Mouse (Mus musculus): ENCODE measurements around the gene Slc9a3r1.
A peak's percentile ranks its signal among the peaks of the same experiment; 100 is the strongest.

The Slc9a3r1 gene

DNA sequence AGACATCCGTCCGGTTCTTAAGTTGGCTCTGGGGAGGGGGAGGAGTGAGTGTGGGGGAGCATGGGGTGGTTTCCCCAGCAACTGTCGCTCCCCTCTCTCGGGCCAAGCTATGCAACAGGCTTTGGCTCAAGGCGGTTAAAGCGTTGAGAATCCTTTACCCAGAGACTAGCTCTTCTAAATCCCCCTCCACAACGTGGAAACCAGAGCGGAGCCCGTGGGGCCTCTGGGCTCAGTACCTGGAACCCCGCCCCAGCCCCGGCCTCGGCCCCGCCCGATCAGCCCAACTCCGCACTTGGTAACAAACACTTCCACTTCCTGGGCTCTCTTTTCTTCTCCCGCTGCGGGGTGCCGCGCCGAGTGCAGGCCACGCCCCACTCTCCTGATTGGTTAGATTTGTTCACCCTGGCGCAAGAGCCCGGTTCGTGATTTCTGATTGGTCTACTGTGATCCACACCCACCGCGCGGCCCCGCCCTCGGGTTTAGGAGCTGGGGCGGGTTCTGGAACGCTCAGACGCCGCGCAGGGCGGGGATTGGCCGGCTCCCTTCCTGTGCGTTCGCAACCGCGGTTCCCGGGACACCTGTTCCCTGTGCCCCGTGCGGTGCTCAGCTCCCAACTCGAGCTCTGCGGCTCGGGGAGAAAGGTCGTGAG, at the start of gene Slc9a3r1:
Gene Slc9a3r1 (plus strand): TSS at position 510 of the 649 bp plus-strand sequence.
- DNase-seq (ENCODE audit: low spot score in 2 of 2), result peak; percentile 99

DNA sequence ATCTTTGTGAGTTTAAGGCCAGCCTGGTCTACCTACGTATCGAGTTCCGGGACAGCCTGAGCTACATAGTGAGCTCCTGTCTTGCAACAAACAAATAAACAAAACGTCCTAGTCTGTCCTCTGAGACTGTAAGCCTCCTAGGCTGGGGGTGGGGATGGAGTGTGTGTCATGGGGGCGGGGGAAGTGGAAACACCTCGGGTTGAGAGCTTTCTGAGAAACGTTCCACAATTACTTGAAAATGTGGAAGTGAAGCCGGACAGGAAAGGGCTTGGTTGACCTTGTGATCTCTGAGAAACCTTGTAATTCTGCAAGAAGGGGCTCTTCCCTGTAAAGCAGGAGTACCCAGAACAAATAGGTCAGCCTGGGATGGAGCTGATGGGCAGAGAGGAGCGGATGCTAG, 43.7 kb upstream of the Slc9a3r1 start:
- DNase-seq (ENCODE audit: low spot score in 2 of 2), result no peak

DNA sequence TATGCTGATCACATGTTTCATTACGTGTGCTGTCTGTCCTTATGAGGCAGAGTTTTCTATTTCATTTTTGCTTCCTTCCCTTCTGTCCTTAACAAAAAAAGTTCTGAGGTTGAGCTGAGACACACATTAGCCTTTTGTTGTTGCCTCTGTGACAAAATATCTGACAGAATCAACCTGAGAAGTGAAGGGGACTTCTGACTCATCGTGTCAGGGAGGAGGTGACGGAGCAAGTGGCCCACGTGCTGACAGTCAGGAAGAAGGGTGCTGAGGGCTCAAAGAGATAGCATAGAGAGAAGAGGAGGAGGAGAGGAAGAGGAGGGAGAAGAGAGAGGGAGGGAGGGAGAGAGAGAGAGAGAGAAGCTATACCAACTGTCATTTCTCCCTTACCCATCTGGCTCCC, 34.7 kb upstream of the Slc9a3r1 start:
- peak; percentile 60 to 79 for DNase-seq (ENCODE audit: low spot score in 2 of 2)

DNA sequence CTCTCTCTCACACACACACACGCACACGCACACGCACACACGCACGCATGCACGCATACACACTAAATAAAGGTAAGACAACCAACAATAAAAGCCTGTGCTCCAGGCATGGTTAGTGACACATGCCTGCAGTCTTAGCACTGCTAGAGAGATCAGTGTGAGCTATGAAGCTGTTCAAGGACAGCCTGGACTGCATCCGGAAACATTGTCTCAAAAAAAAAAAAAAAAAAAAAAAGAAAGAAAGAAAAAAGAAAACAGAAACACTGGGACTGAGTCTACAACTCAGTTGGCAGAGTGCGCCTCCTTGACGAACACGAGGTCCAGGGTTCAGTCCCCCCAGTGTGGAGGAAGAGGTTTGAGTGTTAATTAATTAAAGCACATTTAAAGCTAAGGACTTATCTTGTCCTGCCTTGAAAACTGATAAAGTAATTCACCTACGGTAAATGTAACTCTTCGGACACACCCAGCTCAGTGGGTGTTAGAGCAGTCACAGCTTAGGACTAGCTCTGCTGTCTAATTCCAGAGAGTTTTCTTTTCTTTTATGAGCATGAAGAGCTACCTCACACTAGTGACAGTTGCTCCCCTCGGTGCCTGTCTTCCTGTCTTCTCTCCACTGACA, 33.5 kb upstream of the Slc9a3r1 start:
- DNase-seq (ENCODE audit: low spot score in 2 of 2), result no peak

DNA sequence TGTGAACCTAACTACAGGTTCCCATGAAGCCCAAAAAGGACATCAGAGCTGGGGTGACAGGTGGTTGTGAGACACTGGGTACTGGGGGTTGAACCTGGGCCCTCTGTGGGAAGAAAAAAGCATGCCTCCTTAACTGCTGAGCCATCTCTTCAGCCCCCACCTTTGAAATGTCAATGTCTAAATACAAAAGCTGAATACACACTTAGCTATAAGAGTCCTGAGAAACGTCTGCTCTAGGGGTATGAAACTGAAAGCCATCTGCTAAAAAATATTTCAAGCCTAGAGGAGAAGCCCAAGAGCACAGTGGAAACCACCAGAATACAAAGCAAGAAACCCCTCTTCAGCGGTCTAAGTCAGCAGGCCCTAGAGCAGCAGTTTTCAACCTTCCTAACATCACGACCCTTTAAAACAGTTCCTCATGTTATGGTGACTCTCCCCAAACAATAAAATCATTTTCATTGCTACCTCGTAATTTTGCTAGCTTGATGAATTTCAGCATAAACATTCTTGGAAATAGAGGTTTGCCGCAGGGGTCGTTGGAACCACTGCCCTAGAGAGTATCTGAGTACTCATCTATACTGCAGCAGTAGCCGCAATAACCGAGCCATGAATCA, 31.3 kb upstream of the Slc9a3r1 start:
- DNase-seq (ENCODE audit: low spot score in 2 of 2), result peak in 1 of 2 experiments; percentile 37

DNA sequence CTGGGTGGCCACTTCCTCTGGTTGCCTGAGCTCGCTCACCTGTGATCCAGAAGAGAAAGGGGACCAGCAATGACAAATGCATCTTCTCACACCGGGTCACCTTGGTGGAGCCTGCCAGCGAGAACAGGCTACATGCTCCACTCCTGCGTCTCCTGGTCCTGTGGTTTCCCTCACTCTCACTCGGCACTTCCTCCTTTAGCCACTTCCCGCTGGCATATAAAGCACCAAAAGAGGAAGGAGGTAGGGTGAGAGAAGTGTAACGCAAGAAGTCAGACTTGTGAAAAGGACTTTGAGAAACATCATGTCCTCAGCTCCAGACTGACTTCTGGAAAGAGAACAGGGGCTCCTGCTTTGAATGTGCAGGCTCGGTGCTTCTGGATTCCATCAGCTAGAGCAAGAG, 29.3 kb upstream of the Slc9a3r1 start, which contains the start of gene Cd300lf:
Gene Cd300lf (minus strand): TSS at position 193 of the 400 bp plus-strand sequence.
- DNase-seq (ENCODE audit: low spot score in 2 of 2), result peak; percentile 57 to 62

DNA sequence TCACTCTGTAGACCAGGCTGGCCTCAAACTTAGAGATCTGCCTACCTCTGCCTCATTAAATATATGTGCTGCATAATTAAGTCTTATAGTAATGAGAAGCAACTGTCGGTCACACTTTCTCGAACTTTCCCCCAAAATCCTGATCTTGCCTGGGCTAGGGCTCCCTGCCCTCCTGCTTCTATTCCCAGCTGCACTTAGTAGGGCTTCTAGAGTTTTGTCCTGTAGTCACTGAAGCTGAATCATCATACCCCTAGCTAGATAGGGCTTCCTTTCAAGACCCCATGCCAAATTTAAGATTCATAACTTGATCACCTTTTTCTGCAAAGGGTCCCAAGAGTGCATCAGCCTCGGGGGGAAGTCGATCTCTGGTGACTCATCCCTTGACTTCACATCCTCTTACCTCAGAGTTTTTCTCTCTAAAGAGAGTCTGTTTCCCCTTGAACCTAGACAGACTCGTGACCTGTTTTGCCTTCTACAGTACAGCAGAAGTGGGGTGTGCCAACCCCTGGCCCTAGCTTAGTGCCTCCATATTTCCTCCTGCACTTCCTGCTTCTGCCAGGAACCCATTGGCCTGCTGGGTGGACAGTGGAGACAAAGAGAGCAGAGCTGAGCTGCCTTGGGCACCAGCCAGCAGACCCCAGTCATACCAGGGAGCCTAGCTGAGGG, 24.4 kb upstream of the Slc9a3r1 start:
- DNase-seq (ENCODE audit: low spot score in 2 of 2), result peak; percentile 50 to 66

DNA sequence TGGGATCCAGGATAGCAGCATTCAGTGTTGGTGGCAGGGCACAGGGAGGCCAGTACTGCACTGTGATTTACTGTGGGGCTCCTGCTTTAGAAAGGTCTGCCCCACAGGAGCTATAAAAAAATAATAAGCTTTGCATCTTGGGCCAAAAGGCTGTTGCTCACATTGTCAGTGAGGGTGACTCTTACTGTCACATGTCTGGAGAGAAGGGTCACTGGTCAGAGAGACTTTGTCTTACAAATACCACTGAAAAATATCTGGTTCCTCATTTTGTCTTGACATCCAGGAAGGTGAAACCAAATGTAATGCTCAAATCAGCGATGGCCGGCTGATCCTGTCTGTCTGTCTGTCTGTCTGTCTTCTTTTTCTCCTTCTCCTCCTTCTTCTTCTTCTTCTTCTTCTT, 21.2 kb upstream of the Slc9a3r1 start:
- DNase-seq (ENCODE audit: low spot score in 2 of 2), result no peak

DNA sequence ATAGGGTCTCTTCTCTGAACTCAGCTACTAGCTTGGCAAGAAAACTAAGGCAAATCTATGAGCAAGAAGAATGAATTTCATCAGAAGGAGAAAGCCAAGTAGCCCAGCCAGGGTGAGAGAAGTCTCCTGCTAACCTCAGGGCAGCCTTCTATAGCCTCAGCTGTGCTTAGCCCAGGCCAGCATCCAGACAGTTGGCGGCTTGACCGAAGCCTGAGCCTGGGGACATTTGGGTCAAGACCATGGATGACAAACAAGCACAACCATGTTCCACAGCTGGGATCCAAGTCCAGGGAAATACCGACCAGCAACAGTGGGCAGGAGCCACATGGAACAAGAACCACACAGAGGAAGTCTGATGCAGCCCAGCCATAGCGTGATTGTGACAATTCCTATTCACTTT, 15.3 kb upstream of the Slc9a3r1 start:
- DNase-seq (ENCODE audit: low spot score in 2 of 2), result no peak

DNA sequence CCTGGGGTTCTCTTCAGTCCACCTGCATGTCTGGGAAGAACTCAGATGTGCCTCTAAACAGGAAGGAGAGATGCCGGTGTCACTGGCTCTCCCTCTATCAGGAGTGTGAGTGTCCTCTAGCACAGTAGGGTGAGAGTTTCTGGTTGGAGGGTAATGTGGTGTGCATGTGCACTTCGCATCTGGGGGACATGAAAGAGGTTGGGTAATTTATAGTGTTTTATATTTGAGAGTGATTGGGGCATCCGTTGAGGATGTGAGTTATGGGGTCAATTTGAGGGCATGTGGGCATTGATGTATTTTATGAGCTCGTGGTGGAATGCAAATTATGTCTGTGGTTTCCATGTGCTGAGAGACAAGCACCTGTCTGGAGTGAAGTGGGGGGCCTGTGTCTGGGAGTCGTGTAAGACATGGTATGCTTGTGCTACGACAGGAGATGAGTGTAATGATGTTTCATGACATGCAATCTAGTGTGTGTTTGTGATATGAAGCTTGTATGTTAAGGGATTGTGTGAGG, 12.3 kb upstream of the Slc9a3r1 start:
- DNase-seq (ENCODE audit: low spot score in 2 of 2), result peak in 1 of 2 experiments; percentile 48

DNA sequence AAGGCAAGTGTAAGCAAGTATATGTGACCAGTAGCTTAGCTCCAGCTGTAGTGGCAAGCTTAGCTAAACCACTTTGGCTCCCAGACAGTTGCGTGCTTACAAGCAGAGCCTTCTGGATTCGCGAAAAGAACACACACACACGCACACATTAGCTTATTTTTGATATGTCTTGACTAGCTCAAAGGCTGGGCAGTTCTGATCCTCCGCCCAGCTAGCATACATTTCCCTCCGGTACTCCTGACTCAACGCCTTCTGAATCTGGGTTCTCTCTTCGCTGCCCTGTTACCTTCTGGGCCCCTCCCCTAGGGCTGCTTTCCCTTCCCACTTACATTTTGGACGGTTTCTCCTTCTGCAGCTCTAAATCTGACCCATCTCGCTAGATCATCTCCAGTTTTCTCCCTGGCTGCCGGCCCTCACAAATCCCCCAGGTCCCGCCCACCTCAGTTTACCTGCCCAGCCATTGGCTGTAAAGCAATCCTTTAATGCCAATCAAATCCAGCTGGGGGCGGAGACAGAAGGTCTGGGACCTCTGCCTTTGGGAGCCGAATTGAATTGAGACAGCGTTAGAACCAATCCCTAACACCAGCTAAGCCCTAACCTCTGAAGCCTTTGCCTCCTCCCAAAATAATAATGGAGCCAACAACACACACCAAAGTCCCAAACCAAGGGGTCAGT, 11.2 kb upstream of the Slc9a3r1 start:
- no peak for DNase-seq (ENCODE audit: low spot score in 2 of 2)

DNA sequence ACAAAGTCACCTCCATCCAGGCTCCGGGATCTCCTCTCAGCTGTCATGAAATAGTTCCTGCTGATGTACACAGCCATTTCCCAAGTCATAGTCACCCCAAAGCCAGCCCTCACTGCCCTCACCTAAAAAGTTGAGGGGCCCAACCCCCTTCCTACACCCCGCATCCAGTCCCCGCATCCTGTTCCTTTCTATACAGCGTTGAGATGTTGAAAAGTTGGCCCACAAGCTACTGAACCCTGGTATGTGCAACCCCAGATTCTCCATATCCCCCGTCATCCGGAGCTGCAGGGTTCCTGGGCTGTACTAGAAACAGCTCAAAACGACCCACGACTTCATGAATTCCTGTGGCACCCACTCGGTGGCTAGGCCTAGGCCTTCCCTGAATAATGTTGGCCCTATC, 10.1 kb upstream of the Slc9a3r1 start:
- DNase-seq (ENCODE audit: low spot score in 2 of 2), result no peak

DNA sequence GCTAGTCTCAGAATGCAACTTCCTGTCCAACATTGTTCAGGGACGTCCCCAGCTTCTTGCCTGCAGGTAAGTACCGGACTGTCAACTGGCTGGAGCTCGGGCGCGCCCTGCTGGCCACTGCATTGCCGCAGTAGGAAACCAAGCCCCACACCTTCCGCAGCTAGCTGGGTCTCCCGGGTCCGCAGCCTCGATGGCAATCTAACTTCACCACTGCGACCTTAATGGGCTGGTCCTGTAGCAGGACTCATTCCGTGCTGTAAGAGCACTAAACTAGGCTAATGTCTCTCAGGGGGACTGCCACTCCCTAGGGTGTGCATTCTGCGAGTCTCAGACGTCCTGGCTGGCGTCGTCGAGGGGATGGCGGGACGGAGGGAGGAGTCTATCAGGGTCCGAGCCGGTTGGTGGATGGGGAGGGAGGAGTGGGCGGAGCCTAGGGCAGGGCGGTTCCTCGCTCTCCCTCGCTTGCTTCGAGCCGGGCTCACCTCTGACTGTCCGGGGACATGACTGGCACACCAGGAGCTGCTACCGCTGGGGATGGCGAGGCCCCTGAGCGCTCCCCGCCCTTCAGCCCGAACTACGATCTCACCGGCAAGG, 9.3 kb upstream of the Slc9a3r1 start:
- DNase-seq (ENCODE audit: low spot score in 2 of 2), result peak; percentile 93 to 96

DNA sequence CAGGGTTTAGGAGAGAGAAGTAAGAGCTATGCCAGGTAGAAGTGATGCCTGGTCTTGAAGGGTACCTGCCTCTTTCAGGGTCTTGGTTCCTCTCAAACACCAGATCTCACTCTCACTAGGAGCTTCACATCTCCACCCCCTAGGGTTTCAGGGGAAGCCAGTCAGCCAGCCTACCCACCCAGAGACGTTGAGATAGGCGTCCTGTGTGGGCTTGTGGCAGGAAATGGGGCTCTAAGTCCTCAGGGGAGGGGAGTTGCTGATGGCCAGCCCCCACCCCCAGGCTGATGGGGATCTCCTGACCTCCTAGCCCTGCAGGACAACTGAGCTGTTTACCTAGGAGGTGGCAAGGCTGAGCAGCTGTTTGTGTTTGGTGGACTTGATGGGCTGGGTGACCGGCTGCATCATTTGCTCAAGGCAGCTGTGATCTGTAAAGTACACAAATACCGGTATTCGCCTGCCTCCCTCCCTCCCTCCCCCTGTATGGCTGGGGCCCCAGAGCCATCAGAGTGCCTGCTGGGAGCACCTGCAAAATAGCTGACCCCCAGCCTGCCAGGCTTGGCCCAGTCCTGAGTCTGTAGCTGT, 8.0 kb upstream of the Slc9a3r1 start:
- peak; percentile 77 to 89 for DNase-seq (ENCODE audit: low spot score in 2 of 2)

DNA sequence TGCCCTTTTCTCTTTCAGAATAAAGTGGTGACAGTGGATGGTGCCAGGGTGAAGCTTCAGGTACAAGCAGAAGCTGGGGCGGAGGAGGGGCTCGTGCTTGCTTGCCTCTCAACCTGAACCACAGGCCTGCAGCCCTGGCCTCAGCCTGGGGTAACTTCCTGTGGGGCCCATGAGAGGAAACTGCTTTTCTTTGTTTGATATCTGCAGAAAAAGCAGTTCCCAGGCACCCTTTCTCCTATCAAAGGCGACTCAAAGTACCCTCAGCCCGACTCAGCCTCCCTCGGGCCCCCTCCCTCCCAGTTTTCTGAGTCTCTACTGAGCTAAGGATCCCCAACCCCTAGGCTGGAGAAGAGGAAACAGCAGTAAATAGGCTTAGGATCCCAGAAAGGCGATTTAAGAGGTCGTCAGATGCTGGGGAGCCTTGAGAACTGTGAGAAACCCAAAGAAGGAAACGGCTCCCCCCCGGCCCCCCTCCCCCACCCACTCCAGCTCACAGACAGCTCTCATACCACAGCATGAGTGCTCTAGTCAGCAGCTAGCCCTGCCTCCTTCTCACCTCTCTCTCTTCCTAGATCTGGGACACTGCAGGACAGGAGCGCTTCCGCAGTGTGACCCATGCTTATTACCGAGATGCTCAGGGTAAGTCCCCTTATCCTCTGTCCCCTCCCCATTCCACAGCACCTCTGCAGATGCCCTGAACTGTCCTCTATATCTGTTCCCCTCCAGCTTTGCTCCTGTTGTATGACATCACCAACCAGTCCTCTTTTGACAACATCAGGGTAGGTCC, 5.0 kb upstream of the Slc9a3r1 start:
- peak; percentile 72 to 79 for DNase-seq (ENCODE audit: low spot score in 2 of 2)

DNA sequence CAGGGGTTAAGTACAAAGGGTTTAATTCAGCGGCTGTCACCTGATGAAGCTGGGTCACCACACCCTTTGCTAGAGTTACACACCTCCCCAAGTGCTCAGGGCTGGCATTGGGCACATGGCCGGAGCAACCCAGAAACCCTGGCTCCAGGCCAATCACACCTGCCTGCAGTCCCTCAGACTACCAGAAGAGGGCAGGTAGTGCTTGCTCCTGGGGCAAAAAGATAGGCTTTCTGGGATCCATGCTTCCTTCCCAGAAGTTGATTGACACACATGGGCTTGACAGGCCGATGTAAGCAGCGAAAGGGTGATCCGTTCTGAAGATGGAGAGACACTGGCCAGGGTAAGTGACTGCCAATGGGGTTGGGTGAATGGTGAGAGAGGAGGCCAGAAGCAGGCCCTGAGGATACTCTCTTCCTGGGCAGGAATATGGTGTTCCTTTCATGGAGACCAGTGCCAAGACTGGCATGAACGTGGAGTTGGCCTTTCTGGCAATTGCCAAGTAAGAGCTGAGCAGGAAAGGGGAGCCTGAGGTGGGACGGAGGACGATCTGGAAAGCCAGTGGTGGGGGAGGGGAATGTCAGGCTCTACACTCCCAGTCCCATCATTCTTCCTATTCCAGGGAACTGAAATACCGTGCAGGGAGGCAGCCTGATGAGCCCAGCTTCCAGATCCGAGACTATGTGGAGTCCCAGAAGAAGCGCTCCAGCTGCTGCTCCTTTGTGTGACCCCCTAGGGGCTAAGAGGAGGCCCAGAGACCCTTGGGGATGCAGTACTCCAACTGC, 2.9 kb upstream of the Slc9a3r1 start:
- peak; percentile 78 to 79 for DNase-seq (ENCODE audit: low spot score in 2 of 2)

DNA sequence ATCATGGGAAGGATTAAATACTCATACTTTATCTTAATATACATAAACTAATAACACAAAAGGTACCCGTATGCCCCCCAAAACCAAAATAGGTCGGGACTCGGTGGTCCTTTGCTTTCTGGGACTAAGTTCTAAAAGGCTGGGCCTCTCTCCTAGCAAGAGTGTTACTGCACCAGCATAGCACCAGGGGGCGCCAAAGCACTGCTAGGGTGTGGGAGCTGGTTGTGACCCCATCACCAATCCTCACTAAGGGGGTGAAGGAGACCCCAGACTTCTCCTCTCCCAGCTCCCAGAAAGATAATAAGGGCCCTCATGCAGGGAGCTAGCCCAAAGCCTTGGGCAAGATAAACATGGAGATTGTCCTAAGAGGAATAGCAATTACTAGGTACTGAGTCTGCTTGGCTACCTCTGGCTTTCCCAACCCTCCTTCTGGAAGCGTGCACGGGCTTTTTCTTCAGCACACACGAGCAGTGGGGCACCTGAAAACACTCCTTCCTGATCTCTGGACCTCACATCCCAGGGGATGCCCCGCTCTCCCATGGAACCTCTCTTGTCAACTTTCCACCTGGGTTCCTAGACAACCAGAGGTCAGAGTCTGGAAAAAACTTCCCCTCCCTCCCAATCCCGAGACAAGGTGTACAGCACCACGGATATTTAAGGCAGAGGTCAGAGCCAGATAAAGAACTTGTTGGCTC, 2.1 kb upstream of the Slc9a3r1 start:
- peak; percentile 70 to 84 for DNase-seq (ENCODE audit: low spot score in 2 of 2)

DNA sequence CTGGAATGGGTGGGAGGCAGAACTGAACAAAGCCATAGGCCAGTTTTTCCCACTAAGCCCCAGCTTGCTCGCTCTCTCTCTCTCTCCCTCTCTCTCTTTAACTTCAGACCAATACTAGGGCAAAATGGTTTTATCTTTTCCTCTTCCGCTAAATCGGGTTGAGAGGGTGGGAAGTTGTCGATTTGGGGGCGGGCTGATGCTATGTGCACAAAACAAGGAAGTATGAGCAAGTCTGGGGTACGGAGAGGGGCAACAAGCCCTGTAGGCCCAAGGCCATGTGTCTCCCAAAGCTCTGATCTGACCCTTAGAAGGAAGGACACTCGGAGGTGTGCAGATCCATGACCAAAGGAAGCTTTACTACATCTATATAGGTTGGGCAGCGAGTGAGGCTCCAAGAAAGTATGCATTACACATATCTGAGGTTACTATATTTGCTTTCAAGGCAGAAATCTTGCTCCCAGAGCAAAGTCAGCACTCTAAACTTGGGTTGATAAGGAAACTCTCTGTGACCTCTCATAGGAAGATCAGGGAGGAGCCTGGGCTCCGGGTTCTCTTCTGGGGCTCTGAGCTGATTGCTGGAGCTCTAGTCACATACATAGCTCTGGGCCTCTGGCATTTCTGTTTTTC, 1.4 kb upstream of the Slc9a3r1 start:
- peak in 1 of 2 experiments; percentile 35 for DNase-seq (ENCODE audit: low spot score in 2 of 2)
